ENCODE assay signal across 8 mouse cellular contexts in genomic region chr1:134708801-134709385, GRCm38 (mm10).
DNase-seq lines count a peak whose midpoint lies in the region; ATAC-seq and TF ChIP-seq lines count a peak whose summit lies in the region.

No protein-coding gene starts in this region.

- 1% methylated on average over 46 of the region's 46 CpGs for WGBS in lung, adult 2 months
- WGBS in limb, embryonic 12.5 days = under 1% methylated on average over 46 of the region's 46 CpGs

- TF ChIP-seq POLR2A in lung, adult 2 months (IDR thresholded peaks at IDR 0.05; ENCODE audit: borderline replicate concordance, extremely low read depth, low read depth, low read length) = no peak

- no peak for DNase-seq in lung, adult 2 months
- DNase-seq in lung, postnatal 25 days (ENCODE audit: low spot score) = no peak
- peak; percentile 74 for DNase-seq in cerebellum, adult 8-10 months
- peak; percentile 32 for DNase-seq in naive thymus-derived CD4-positive, alpha-beta T cell, adult 2 months (ENCODE audit: low read depth)
- peak; percentile 60 to 64 for DNase-seq in thymus, postnatal 10 days (ENCODE audit: low spot score in 2 of 2)
- DNase-seq in adrenal gland, adult 18-20 months (ENCODE audit: low spot score in 2 of 2) = no peak

- peaks cover 95% of the 10 kb centered on the region for H3K27me3 ChIP-seq in limb, embryonic 12.5 days

- H3K4me3 ChIP-seq in lung, adult 2 months (replicated peaks; ENCODE audit: extremely low read depth, low read depth, low read length) = peak overlapping the region; percentile 7
- H3K4me3 ChIP-seq in limb, embryonic 12.5 days (replicated peaks) = peak overlapping the region; percentile 54

- TF ChIP-seq CTCF in lung, adult 2 months (IDR thresholded peaks at IDR 0.05; ENCODE audit: insufficient read depth, low read length) = no peak

- H3K36me3 ChIP-seq in limb, embryonic 12.5 days = no peaks in the 10 kb centered on the region

- H3K9ac ChIP-seq in limb, embryonic 12.5 days (replicated peaks) = peak overlapping the region; percentile 57

- ATAC-seq in frontal cortex, adult (ENCODE audit: low TSS enrichment) = peak; percentile 51; the same call in 1 of the 2 replicates
- no peak for ATAC-seq in limb, embryonic 12.5 days (ENCODE audit: insufficient number of reproducible peaks, insufficient read depth, low FRiP score, low TSS enrichment, low read depth)

- no peak overlapping the region for H3K27ac ChIP-seq in limb, embryonic 12.5 days

- peak overlapping the region; percentile 98 for H3K4me2 ChIP-seq in limb, embryonic 12.5 days

- no peaks in the 10 kb centered on the region for H3K9me3 ChIP-seq in limb, embryonic 12.5 days

- peaks cover 5% of the 10 kb centered on the region; the same call in 1 of the 2 replicates for H3K4me1 ChIP-seq in lung, adult 2 months (ENCODE audit: control insufficient read depth, insufficient read depth, low read length)
- peaks cover 17% of the 10 kb centered on the region for H3K4me1 ChIP-seq in limb, embryonic 12.5 days (replicated peaks)

Comparison
In these comparisons a context has a peak if more than half of its experiments do, and no peak if none do; other contexts are left out.
1. DNase-seq: peak in cerebellum, adult 8-10 months (single experiment), naive thymus-derived CD4-positive, alpha-beta T cell, adult 2 months (single experiment) and thymus, postnatal 10 days (2 of 2); none in lung, adult 2 months (single experiment), lung, postnatal 25 days (single experiment) and adrenal gland, adult 18-20 months (0 of 2).